Mouse (Mus musculus): ENCODE data around the gene Zfp821. TPM values are rescaled to one million over a fixed set of nuclear protein-coding genes. Genes with fewer than 3 reads are reported as not detected.
A peak's percentile ranks its signal among the peaks of the same experiment; 100 is the strongest.

The Zfp821 gene
- polyA plus RNA-seq, 1 experiment from 2014 or later = 74.6 TPM

DNA sequence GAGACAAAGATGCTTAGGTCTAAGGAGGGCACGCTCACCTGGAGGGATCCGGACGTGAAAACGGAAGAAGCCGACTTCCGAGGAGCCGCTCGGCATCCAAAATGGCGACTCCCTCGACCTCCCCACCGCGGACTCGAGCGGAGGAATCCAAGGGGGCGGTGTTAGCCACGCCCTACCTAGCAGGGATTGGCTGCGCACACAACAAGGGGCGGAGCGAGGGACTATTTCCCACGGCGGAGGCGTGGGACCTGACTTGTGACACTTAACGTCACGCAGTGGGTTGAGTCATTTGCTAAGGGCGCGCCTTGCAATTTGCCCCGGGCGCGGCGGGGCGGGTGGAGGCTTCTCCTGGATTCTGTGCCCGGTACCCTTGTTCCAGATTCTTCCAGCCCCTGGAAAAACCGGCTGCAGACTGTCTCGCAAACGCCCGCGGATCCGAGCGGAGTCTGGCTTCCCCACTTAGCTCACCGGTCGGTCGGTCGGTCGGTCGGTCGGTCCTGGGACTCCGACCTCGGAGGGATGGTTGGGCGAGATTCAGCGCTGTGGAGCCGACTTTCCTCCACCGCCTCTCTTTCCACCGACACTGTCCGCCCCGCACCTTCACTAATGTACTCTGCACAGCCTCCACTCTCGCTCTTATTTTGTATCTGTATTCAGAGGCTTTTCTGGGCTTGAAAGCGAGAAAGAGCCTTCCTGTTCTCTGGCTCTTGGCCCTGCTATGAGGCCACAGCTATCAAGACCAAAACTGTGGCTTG lies 12.0 kb upstream of the Zfp821 start, which contains the start of gene Ist1:
Gene Ist1 (minus strand): TSS at position 115 of the 755 bp plus-strand sequence.
- Histone ChIP-seq H3K27ac (replicated peaks) (peak within 1 kb of the TSS; percentile 87), H3K36me3 (no peaks in the 10 kb centered on the region), H3K27me3 (no peaks in the 10 kb centered on the region), H3K4me2 (peak within 1 kb of the TSS; percentile 83), H3K4me1 (replicated peaks) (peaks cover 30% of the 10 kb centered on the region), H3K4me3 (peak within 1 kb of the TSS; percentile 82), H3K9ac (peak within 1 kb of the TSS; percentile 99), H3K9me3 (no peaks in the 10 kb centered on the region)
- under 1% methylated on average over 57 of the region's 57 CpGs for WGBS
- peak; percentile 98 for ATAC-seq (ENCODE audit: low read depth)

GRCm38 (mm10) chr8:109694154-109694553 lies 11.2 kb upstream of the Zfp821 start:
- H3K9me3 ChIP-seq = no peaks in the 10 kb centered on the region
- H3K9ac ChIP-seq = no peak overlapping the region
- H3K4me1 ChIP-seq (replicated peaks) = peaks cover 30% of the 10 kb centered on the region
- peak overlapping the region; percentile 83 for H3K4me2 ChIP-seq
- peak overlapping the region; percentile 82 for H3K4me3 ChIP-seq
- H3K27me3 ChIP-seq = no peaks in the 10 kb centered on the region
- no peak overlapping the region for H3K27ac ChIP-seq (replicated peaks)
- H3K36me3 ChIP-seq = no peaks in the 10 kb centered on the region
- WGBS = 43% methylated on average over 6 of the region's 6 CpGs
- ATAC-seq (ENCODE audit: low read depth) = no peak

- WGBS = 83% methylated on average over 1 of the region's 1 CpGs
- Histone ChIP-seq H3K4me1 (replicated peaks) (peaks cover 8% of the 10 kb centered on the region), H3K4me3 (no peak overlapping the region), H3K27ac (replicated peaks) (no peak overlapping the region), H3K4me2 (no peak overlapping the region), H3K9me3 (no peaks in the 10 kb centered on the region), H3K36me3 (no peaks in the 10 kb centered on the region), H3K27me3 (peaks cover 3% of the 10 kb centered on the region), H3K9ac (no peak overlapping the region)
- ATAC-seq (ENCODE audit: low read depth) = no peak
Measured at GRCm38 (mm10) chr8:109697754-109698153, 7.6 kb upstream of the Zfp821 start.

DNA sequence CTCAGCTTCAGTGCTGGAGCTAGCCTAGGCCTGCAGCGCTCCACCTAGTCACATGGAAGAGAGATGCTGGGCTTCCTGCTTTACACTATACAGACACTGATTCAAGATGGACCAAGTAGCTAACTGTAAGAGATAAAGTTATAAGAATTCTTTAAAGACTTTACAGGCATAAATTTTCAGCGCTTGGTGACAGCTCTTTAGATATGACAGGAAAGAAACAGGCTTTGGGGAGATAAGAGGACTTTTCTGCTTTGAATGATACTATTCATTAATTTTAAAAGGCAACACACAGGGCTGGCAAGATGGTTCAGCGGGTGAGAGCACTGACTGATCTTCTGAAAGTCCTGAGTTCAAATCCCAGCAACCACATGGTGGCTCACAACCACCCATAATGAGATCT lies 6.9 kb upstream of the Zfp821 start:
- Histone ChIP-seq H3K9ac (no peak overlapping the region), H3K4me1 (replicated peaks) (peaks cover 8% of the 10 kb centered on the region), H3K4me2 (no peak overlapping the region), H3K36me3 (no peaks in the 10 kb centered on the region), H3K27ac (replicated peaks) (no peak overlapping the region), H3K9me3 (no peaks in the 10 kb centered on the region), H3K4me3 (no peak overlapping the region), H3K27me3 (peaks cover 10% of the 10 kb centered on the region)
- WGBS = 79% methylated on average over 3 of the region's 3 CpGs
- ATAC-seq (ENCODE audit: low read depth) = no peak

GRCm38 (mm10) chr8:109704565-109705319 lies 604 bp upstream of the Zfp821 start:
- peak; percentile 34 for ATAC-seq (ENCODE audit: low read depth)
- Histone ChIP-seq H3K9me3 (no peaks in the 10 kb centered on the region), H3K4me1 (replicated peaks) (peaks cover 36% of the 10 kb centered on the region), H3K9ac (peak overlapping the region; percentile 100), H3K27me3 (peaks cover 15% of the 10 kb centered on the region), H3K27ac (replicated peaks) (peak overlapping the region; percentile 98), H3K4me3 (peak overlapping the region; percentile 95), H3K36me3 (peaks cover 17% of the 10 kb centered on the region), H3K4me2 (peak overlapping the region; percentile 91)
- WGBS = 12% methylated on average over 24 of the region's 24 CpGs

GRCm38 (mm10) chr8:109706076-109706873 lies 929 bp downstream of the Zfp821 start:
- Histone ChIP-seq H3K4me1 (replicated peaks) (peaks cover 36% of the 10 kb centered on the region), H3K36me3 (peaks cover 32% of the 10 kb centered on the region), H3K4me2 (peak overlapping the region; percentile 91), H3K27me3 (peaks cover 15% of the 10 kb centered on the region), H3K27ac (replicated peaks) (peak overlapping the region; percentile 98), H3K9me3 (no peaks in the 10 kb centered on the region), H3K9ac (peak overlapping the region; percentile 100), H3K4me3 (peak overlapping the region; percentile 95)
- ATAC-seq (ENCODE audit: low read depth) = peak; percentile 52
- under 1% methylated on average over 25 of the region's 30 CpGs for WGBS

DNA sequence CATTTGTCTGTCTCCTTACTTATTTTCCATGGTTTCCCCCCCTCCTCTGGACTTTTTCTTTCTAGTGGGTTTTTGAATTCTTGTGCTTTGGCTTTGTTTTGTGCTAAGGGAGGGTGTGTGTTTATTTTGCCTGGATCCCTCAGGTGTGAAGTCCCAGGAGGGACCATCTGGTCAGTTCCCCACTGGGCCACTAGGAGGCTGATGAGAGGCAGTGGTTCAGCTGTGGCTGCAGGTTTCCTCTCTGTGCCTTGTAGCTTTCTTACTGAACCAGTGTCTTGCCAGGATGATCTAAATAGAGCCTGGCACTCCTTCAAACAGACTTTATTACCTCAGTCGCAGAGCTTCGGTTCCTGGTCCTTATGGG lies 1.5 kb downstream of the Zfp821 start:
- H3K4me3 ChIP-seq = peak overlapping the region; percentile 95
- H3K27ac ChIP-seq (replicated peaks) = no peak overlapping the region
- WGBS = 13% methylated on average over 2 of the region's 2 CpGs
- H3K36me3 ChIP-seq = peaks cover 38% of the 10 kb centered on the region
- H3K9me3 ChIP-seq = no peaks in the 10 kb centered on the region
- H3K4me2 ChIP-seq = peak overlapping the region; percentile 91
- ATAC-seq (ENCODE audit: low read depth) = peak; percentile 47; the same call in 1 of the 2 replicates
- peak overlapping the region; percentile 100 for H3K9ac ChIP-seq
- peaks cover 36% of the 10 kb centered on the region for H3K4me1 ChIP-seq (replicated peaks)
- H3K27me3 ChIP-seq = peaks cover 15% of the 10 kb centered on the region

DNA sequence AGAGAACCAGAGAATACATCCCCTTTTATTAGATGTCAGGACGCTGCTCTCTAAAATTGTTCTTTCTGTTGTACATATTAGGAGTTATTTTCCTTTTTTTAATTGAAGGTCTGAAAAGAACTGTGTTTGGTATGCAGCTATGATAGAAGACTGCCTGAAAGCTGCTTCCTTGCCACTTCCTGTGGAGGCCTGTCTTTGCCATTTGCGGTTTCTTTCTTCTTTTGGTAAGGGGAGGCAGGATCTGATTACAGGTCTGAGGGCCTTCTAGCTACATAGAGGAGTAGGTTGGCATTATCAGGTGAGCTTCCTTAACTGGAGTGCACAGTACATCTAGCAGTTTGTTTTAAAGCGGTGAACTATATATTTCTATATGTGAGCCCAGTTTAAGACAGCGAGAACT lies 2.6 kb downstream of the Zfp821 start:
- H3K9ac ChIP-seq = peak overlapping the region; percentile 32
- no peak overlapping the region for H3K27ac ChIP-seq (replicated peaks)
- H3K27me3 ChIP-seq = peaks cover 10% of the 10 kb centered on the region
- no peak for ATAC-seq (ENCODE audit: low read depth)
- H3K9me3 ChIP-seq = no peaks in the 10 kb centered on the region
- WGBS = 95% methylated on average over 4 of the region's 4 CpGs
- peaks cover 49% of the 10 kb centered on the region for H3K36me3 ChIP-seq
- peaks cover 36% of the 10 kb centered on the region for H3K4me1 ChIP-seq (replicated peaks)
- H3K4me3 ChIP-seq = no peak overlapping the region
- peak overlapping the region; percentile 91 for H3K4me2 ChIP-seq

- H3K9me3 ChIP-seq = no peaks in the 10 kb centered on the region
- no peak overlapping the region for H3K4me3 ChIP-seq
- no peak overlapping the region for H3K9ac ChIP-seq
- H3K4me1 ChIP-seq (replicated peaks) = peaks cover 15% of the 10 kb centered on the region
- H3K36me3 ChIP-seq = peaks cover 91% of the 10 kb centered on the region
- ATAC-seq (ENCODE audit: low read depth) = no peak
- H3K27me3 ChIP-seq = no peaks in the 10 kb centered on the region
- H3K4me2 ChIP-seq = no peak overlapping the region
- 91% methylated on average over 1 of the region's 1 CpGs for WGBS
- no peak overlapping the region for H3K27ac ChIP-seq (replicated peaks)
Measured at GRCm38 (mm10) chr8:109712521-109712920, 7.2 kb downstream of the Zfp821 start.

GRCm38 (mm10) chr8:109714961-109715360 lies 9.6 kb downstream of the Zfp821 start:
- no peaks in the 10 kb centered on the region for H3K27me3 ChIP-seq
- WGBS = 98% methylated on average over 5 of the region's 5 CpGs
- no peaks in the 10 kb centered on the region; the same call in 1 of the 2 replicates for H3K4me1 ChIP-seq (replicated peaks)
- H3K4me2 ChIP-seq = no peak overlapping the region
- no peak overlapping the region for H3K27ac ChIP-seq (replicated peaks)
- peaks cover 96% of the 10 kb centered on the region for H3K36me3 ChIP-seq
- no peak overlapping the region for H3K9ac ChIP-seq
- no peaks in the 10 kb centered on the region for H3K9me3 ChIP-seq
- no peak for ATAC-seq (ENCODE audit: low read depth)
- H3K4me3 ChIP-seq = no peak overlapping the region

- no peak overlapping the region for H3K27ac ChIP-seq (replicated peaks)
- H3K36me3 ChIP-seq = peaks cover 95% of the 10 kb centered on the region
- H3K4me3 ChIP-seq = no peak overlapping the region
- no peak for ATAC-seq (ENCODE audit: low read depth)
- no peaks in the 10 kb centered on the region for H3K27me3 ChIP-seq
- H3K9me3 ChIP-seq = no peaks in the 10 kb centered on the region
- no peak overlapping the region for H3K9ac ChIP-seq
- no peaks in the 10 kb centered on the region for H3K4me1 ChIP-seq (replicated peaks)
- 90% methylated on average over 3 of the region's 3 CpGs for WGBS
- H3K4me2 ChIP-seq = no peak overlapping the region
Measured at GRCm38 (mm10) chr8:109725106-109725505, 19.8 kb downstream of the Zfp821 start.

GRCm38 (mm10) chr8:109731012-109731411 lies 25.7 kb downstream of the Zfp821 start:
- no peak overlapping the region for H3K27ac ChIP-seq (replicated peaks)
- peaks cover 85% of the 10 kb centered on the region for H3K36me3 ChIP-seq
- H3K4me3 ChIP-seq = no peak overlapping the region
- no peak overlapping the region for H3K4me2 ChIP-seq
- no peak overlapping the region for H3K9ac ChIP-seq
- H3K27me3 ChIP-seq = no peaks in the 10 kb centered on the region
- 65% methylated on average over 3 of the region's 3 CpGs for WGBS
- no peaks in the 10 kb centered on the region for H3K9me3 ChIP-seq
- no peak for ATAC-seq (ENCODE audit: low read depth)
- H3K4me1 ChIP-seq (replicated peaks) = peaks cover 9% of the 10 kb centered on the region
